Mouse (Mus musculus): Measurements from ENCODE around the gene R3hdm1. TPM values are rescaled to one million over a fixed set of nuclear protein-coding genes. Genes with fewer than 3 reads are reported as not detected.
A peak's percentile ranks its signal among the peaks of the same experiment; 100 is the strongest.

Gene R3hdm1
- polyA plus RNA-seq, 1 experiment, result 29.5 TPM

- Histone ChIP-seq H3K27ac (ENCODE audit: insufficient read depth, low read depth, low read length) (no peak overlapping the region), H3K27me3 (replicated peaks; ENCODE audit: control insufficient read depth, insufficient read depth, low read length) (no peaks in the 10 kb centered on the region), H3K4me1 (ENCODE audit: control insufficient read depth, insufficient read depth, low read length) (no peaks in the 10 kb centered on the region), H3K36me3 (ENCODE audit: control insufficient read depth, insufficient read depth, low read length) (no peaks in the 10 kb centered on the region), H3K4me3 (ENCODE audit: insufficient read depth, low read depth, low read length) (no peak overlapping the region)
- DNase-seq, result peak; percentile 17
- WGBS, result 72% methylated on average over 2 of the region's 2 CpGs
- no peak for TF ChIP-seq POLR2A (IDR thresholded peaks at IDR 0.05; ENCODE audit: low read depth, low read length)
Observed at GRCm38 (mm10) chr1:128068945-128069397, 34.1 kb upstream of the R3hdm1 start.

DNA sequence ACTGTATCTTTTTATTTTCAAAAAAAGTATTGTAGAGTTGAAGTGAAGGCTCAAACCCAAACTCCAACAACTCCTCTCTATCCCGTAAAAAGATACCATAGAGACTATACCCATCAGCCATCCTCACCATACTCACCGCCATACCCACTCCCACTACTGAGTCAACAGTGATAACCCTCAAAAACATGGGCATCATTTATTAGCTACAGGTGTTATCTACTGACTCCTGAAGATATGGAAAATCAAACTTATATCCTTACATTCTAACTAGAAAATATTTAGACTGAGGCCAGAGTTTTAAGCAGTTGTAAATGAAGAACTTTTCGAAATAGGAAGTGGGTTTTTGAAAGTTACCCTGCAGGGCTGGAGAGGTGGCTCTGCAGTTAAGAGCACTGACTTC lies 33.1 kb upstream of the R3hdm1 start:
- no peak overlapping the region for H3K4me3 ChIP-seq (ENCODE audit: insufficient read depth, low read depth, low read length)
- 98% methylated on average over 3 of the region's 3 CpGs for WGBS
- DNase-seq, result no peak
- H3K27me3 ChIP-seq (replicated peaks; ENCODE audit: control insufficient read depth, insufficient read depth, low read length), result no peaks in the 10 kb centered on the region
- no peaks in the 10 kb centered on the region for H3K36me3 ChIP-seq (ENCODE audit: control insufficient read depth, insufficient read depth, low read length)
- no peak overlapping the region for H3K27ac ChIP-seq (ENCODE audit: insufficient read depth, low read depth, low read length)
- H3K4me1 ChIP-seq (ENCODE audit: control insufficient read depth, insufficient read depth, low read length), result no peaks in the 10 kb centered on the region
- no peak for TF ChIP-seq CTCF (conservative IDR thresholded peaks at IDR 0.05; ENCODE audit: insufficient read depth, insufficient read length, low read depth, low read length)
- TF ChIP-seq POLR2A (IDR thresholded peaks at IDR 0.05; ENCODE audit: low read depth, low read length), result no peak

DNA sequence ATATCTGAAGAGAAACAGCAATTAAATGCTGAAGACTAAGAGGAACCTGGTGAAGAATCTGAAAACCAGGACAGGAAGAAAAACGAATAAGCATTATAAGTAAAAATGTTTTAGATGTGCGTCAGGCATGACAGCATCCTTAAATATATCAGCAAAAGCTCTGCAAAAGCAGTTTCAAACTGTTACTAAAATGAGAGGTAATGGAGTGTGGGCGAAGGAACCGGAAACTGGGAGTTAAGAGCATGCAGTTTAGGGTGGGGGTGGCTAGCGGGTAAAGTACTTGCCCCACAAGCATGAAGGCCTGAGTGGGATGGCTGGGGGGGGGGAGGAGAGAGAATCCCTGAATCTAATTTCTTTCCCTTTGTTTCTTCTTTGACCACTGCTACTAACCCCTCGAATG lies 30.1 kb upstream of the R3hdm1 start:
- H3K4me1 ChIP-seq (ENCODE audit: control insufficient read depth, insufficient read depth, low read length), result no peaks in the 10 kb centered on the region
- H3K36me3 ChIP-seq (ENCODE audit: control insufficient read depth, insufficient read depth, low read length), result no peaks in the 10 kb centered on the region
- no peak for TF ChIP-seq POLR2A (IDR thresholded peaks at IDR 0.05; ENCODE audit: low read depth, low read length)
- no peak for TF ChIP-seq CTCF (conservative IDR thresholded peaks at IDR 0.05; ENCODE audit: insufficient read depth, insufficient read length, low read depth, low read length)
- H3K27me3 ChIP-seq (replicated peaks; ENCODE audit: control insufficient read depth, insufficient read depth, low read length), result no peaks in the 10 kb centered on the region
- 91% methylated on average over 6 of the region's 6 CpGs for WGBS
- H3K4me3 ChIP-seq (ENCODE audit: insufficient read depth, low read depth, low read length), result no peak overlapping the region
- no peak overlapping the region for H3K27ac ChIP-seq (ENCODE audit: insufficient read depth, low read depth, low read length)
- no peak for DNase-seq

GRCm38 (mm10) chr1:128076791-128077479 lies 26.2 kb upstream of the R3hdm1 start:
- no peaks in the 10 kb centered on the region for H3K27me3 ChIP-seq (replicated peaks; ENCODE audit: control insufficient read depth, insufficient read depth, low read length)
- TF ChIP-seq CTCF (conservative IDR thresholded peaks at IDR 0.05; ENCODE audit: insufficient read depth, insufficient read length, low read depth, low read length) (no peak), POLR2A (IDR thresholded peaks at IDR 0.05; ENCODE audit: low read depth, low read length) (no peak)

GRCm38 (mm10) chr1:128077788-128078187 lies 25.3 kb upstream of the R3hdm1 start:
- WGBS, result 91% methylated on average over 2 of the region's 2 CpGs
- TF ChIP-seq CTCF (conservative IDR thresholded peaks at IDR 0.05; ENCODE audit: insufficient read depth, insufficient read length, low read depth, low read length) (no peak), POLR2A (IDR thresholded peaks at IDR 0.05; ENCODE audit: low read depth, low read length) (no peak)
- Histone ChIP-seq H3K36me3 (ENCODE audit: control insufficient read depth, insufficient read depth, low read length) (no peaks in the 10 kb centered on the region), H3K4me1 (ENCODE audit: control insufficient read depth, insufficient read depth, low read length) (peaks cover under 1% of the 10 kb centered on the region; the same call in 1 of the 2 replicates), H3K27me3 (replicated peaks; ENCODE audit: control insufficient read depth, insufficient read depth, low read length) (no peaks in the 10 kb centered on the region), H3K4me3 (ENCODE audit: insufficient read depth, low read depth, low read length) (no peak overlapping the region), H3K27ac (ENCODE audit: insufficient read depth, low read depth, low read length) (no peak overlapping the region)
- DNase-seq, result no peak

More at GRCm38 (mm10) chr1:128076791-128077479, 26.2 kb upstream of the R3hdm1 start:
- Histone ChIP-seq H3K4me3 (ENCODE audit: insufficient read depth, low read depth, low read length) (no peak overlapping the region), H3K36me3 (ENCODE audit: control insufficient read depth, insufficient read depth, low read length) (no peaks in the 10 kb centered on the region), H3K27ac (ENCODE audit: insufficient read depth, low read depth, low read length) (no peak overlapping the region), H3K4me1 (ENCODE audit: control insufficient read depth, insufficient read depth, low read length) (no peaks in the 10 kb centered on the region; the same call in 1 of the 2 replicates)
- WGBS, result 77% methylated on average over 8 of the region's 8 CpGs
- no peak for DNase-seq

DNA sequence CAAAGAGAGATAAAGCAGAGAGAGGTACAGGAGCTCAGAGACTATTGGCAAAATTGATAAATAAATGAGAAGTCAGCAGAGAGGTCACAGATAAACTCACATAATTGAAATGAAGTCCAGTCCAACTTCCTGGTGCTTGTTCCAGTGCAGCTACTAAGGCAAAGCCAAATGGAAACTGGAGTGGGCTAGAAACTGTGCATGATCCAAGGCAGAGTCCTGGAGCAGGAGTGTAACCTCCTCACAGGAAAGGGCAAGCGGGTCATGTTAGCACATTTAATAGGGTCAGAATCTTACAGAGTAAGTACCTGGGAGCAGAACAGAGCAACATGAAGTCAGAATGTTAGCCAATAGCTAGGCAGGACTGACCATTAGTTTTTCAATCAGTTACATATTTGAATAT lies 24.5 kb upstream of the R3hdm1 start:
- 96% methylated on average over 1 of the region's 1 CpGs for WGBS
- TF ChIP-seq CTCF (conservative IDR thresholded peaks at IDR 0.05; ENCODE audit: insufficient read depth, insufficient read length, low read depth, low read length), result no peak
- TF ChIP-seq POLR2A (IDR thresholded peaks at IDR 0.05; ENCODE audit: low read depth, low read length), result no peak
- Histone ChIP-seq H3K4me1 (ENCODE audit: control insufficient read depth, insufficient read depth, low read length) (peaks cover 4% of the 10 kb centered on the region; the same call in 1 of the 2 replicates), H3K36me3 (ENCODE audit: control insufficient read depth, insufficient read depth, low read length) (no peaks in the 10 kb centered on the region), H3K27me3 (replicated peaks; ENCODE audit: control insufficient read depth, insufficient read depth, low read length) (no peaks in the 10 kb centered on the region), H3K27ac (ENCODE audit: insufficient read depth, low read depth, low read length) (no peak overlapping the region), H3K4me3 (ENCODE audit: insufficient read depth, low read depth, low read length) (no peak overlapping the region)
- no peak for DNase-seq

DNA sequence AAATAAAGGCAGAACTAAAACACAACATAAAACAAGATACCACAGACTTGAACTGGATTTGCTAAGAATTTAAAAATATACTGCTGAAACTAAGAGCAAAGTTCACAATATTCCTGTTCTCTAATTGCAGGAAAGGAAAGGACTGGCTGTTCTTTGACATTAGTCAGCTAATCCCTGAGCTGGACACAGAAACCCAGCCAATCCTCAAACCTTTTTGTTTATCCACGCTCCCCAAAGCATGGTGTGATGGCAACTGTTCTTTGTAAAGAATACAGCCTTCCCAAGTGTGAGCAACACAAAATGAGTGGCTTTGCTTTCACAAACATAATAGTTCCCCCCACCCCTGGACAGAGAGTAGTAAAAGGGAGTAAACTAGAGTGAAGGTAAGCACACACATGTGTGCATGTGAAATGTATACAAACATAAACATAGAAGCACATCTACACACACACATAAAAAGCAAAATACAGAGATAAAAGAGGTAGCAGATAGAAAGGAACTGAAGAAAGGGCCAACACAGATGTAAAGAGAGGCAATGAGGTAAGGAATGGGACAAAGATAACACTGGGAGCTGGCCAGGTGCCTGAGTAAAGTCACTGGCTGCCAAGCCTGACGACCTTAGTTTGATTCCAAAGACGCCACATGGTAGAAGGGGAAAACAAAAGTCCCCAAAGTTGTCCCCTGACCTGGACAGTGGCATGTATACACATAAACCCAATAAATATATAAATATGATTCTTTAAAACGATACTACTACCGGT lies 22.0 kb upstream of the R3hdm1 start:
- H3K27ac ChIP-seq (ENCODE audit: insufficient read depth, low read depth, low read length), result no peak overlapping the region

More for the DNA sequence above, 22.0 kb upstream of the R3hdm1 start:
- Histone ChIP-seq H3K4me3 (ENCODE audit: insufficient read depth, low read depth, low read length) (no peak overlapping the region), H3K4me1 (ENCODE audit: control insufficient read depth, insufficient read depth, low read length) (peaks cover 4% of the 10 kb centered on the region; the same call in 1 of the 2 replicates), H3K27me3 (replicated peaks; ENCODE audit: control insufficient read depth, insufficient read depth, low read length) (no peaks in the 10 kb centered on the region), H3K36me3 (ENCODE audit: control insufficient read depth, insufficient read depth, low read length) (no peaks in the 10 kb centered on the region)
- 77% methylated on average over 5 of the region's 5 CpGs for WGBS
- no peak for TF ChIP-seq POLR2A (IDR thresholded peaks at IDR 0.05; ENCODE audit: low read depth, low read length)
- no peak for TF ChIP-seq CTCF (conservative IDR thresholded peaks at IDR 0.05; ENCODE audit: insufficient read depth, insufficient read length, low read depth, low read length)
- peak; percentile 8 for DNase-seq

Data from kidney, adult 2 months (tissue).